Mouse (Mus musculus): ENCODE measurements around the gene Zfp444. TPM values are rescaled to one million over a fixed set of nuclear protein-coding genes. Genes with fewer than 3 reads are reported as not detected.

Gene Zfp444
- polyA plus RNA-seq (2017; shearing (Covaris generic)) = 45.8 TPM

DNA sequence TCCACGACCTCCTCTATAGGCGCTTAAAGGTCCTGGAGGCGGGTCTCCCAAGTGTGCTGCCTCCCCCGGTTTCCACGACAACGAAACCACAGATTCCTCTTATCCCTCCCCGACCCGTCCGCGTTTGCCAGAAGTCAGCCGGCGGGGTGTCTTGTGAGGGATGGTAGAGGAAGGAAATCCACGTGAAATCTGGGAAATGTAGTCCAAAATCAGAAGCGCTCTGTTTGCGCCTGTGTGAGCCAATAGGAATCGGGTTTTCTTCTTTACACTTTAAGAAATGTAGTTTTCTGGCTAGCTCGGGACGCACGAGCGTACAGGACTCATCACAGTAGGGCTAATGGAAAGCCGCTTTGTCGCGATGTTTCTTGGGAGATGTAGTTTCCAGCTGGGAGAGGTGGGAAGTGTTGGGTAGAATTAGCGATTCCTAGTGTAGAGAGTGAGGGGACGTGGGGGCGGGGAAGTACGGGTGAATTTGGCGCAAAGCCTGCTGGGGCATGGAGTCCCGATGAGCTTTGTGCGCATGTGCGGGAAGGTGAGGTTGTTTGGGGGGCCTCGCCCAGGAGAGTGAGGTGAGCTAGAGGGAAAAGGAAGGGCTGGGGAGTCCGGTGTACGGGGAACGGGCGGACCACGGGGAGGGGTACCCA is at the start of gene Zfp444:
Gene Zfp444, plus strand, starts transcription at position 221 of the 644 bp plus-strand sequence.

GRCm38 (mm10) chr7:6155901-6156411 is 16.1 kb upstream of the Zfp444 start, which contains the start of gene Zfp787:
TSS of gene Zfp787 (minus strand) at chr7:6155997.

GRCm38 (mm10) chr7:6196790-6197189 is 24.8 kb downstream of the Zfp444 start, which contains the start of gene Galp:
TSS of gene Galp (plus strand) at chr7:6197090.

DNA sequence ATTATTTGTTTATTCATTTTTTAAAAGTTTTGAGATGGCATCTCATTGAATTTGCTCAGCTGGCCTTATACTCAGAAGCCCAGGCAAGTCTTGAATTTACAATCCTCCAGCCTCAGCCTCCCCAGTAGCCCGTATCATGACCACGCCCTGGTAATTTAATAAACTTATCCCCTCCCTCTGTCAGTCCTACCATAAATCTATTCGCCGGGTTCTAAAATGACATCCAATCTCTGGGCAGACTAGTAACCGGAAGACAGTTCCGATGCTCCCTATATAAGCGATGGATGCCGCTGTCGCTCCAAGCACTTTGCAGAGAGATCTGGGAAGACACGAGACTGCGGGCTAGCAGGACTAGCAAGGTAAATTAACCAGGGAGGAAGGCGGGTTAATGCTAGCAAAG is 50.0 kb downstream of the Zfp444 start, which contains the start of gene Zscan5b:
Gene Zscan5b, plus strand, starts transcription at position 301 of the 400 bp plus-strand sequence.

Other genes with a start within 250 kb of the Zfp444 start
- gene Vmn1r65, start 161.2 kb upstream of the Zfp444 start, polyA plus RNA-seq (2017; shearing (Covaris generic)) = not detected
- gene Nlrp4c, start 127.1 kb upstream of the Zfp444 start, polyA plus RNA-seq (2017; shearing (Covaris generic)) = not detected
- 43.6 TPM for gene Zfp787, start 16.2 kb upstream of the Zfp444 start, polyA plus RNA-seq (2017; shearing (Covaris generic))
- not detected for gene Galp, start 24.9 kb downstream of the Zfp444 start, polyA plus RNA-seq (2017; shearing (Covaris generic))
- gene Zscan5b, start 50.1 kb downstream of the Zfp444 start, polyA plus RNA-seq (2017; shearing (Covaris generic)) = not detected
- not detected for gene Epp13, start 80.5 kb downstream of the Zfp444 start, polyA plus RNA-seq (2017; shearing (Covaris generic))
- gene Zfp667, start 114.4 kb downstream of the Zfp444 start, polyA plus RNA-seq (2017; shearing (Covaris generic)) = 6.1 TPM
- 1.1 TPM for gene Zfp583, start 159.1 kb downstream of the Zfp444 start, polyA plus RNA-seq (2017; shearing (Covaris generic))
- gene Gm3854, start 171.5 kb downstream of the Zfp444 start, polyA plus RNA-seq (2017; shearing (Covaris generic)) = 0.99 TPM
- gene Zfp78, start 191.1 kb downstream of the Zfp444 start, polyA plus RNA-seq (2017; shearing (Covaris generic)) = 4.2 TPM
- gene Zfp28, start 211.1 kb downstream of the Zfp444 start, polyA plus RNA-seq (2017; shearing (Covaris generic)) = 14.5 TPM
- not detected for gene Smim17, start 226.5 kb downstream of the Zfp444 start, polyA plus RNA-seq (2017; shearing (Covaris generic))
- gene Gm20715, start 238.1 kb downstream of the Zfp444 start, polyA plus RNA-seq (2017; shearing (Covaris generic)) = not detected